In genomic region chr1:185929000-185929399, GRCm38 (mm10) we compare ENCODE assay signal across 27 mouse cellular contexts.
"Had no signal": no experiment of that assay in that cellular context is flagged by ENCODE, and none has a peak within 500 bp of the region (broad histone marks: within the 10 kb centered on the region; RNA-seq: fewer than 3 reads in every experiment).

No protein-coding gene starts in this region.

- H3K27ac ChIP-seq: gastrocnemius, adult 2 months; heart, adult 2 months; heart, embryonic 15.5 days; hindbrain, embryonic 10.5 days; hindbrain, embryonic 12.5 days; hindbrain, embryonic 15.5 days; intestine, embryonic 15.5 days; kidney, embryonic 15.5 days; kidney, postnatal 0 days; limb, embryonic 13.5 days; limb, embryonic 15.5 days; liver, embryonic 12.5 days; liver, embryonic 14.5 days had no signal

- H3K36me3 ChIP-seq: heart, embryonic 13.5 days; heart, embryonic 15.5 days; hindbrain, embryonic 10.5 days; hindbrain, embryonic 12.5 days; hindbrain, embryonic 15.5 days; intestine, embryonic 15.5 days; kidney, embryonic 15.5 days; limb, embryonic 13.5 days; limb, embryonic 15.5 days; liver, embryonic 12.5 days had no signal

- DNase-seq: gastrocnemius, adult 2 months; gastrocnemius, postnatal 10 days; gastrocnemius, postnatal 25 days; heart, adult 2 months; heart, postnatal 4 days; kidney, adult 11 months; kidney, adult 2 months; kidney, adult 9 months; kidney, postnatal 14 days; kidney, postnatal 36 days; layer of hippocampus, adult 9-11 months; layer of hippocampus, postnatal 36 days; left cerebral cortex, postnatal 4 days had no signal

- H3K9ac ChIP-seq: heart, embryonic 13.5 days; heart, embryonic 15.5 days; hindbrain, embryonic 12.5 days; hindbrain, embryonic 15.5 days; intestine, embryonic 15.5 days; kidney, embryonic 15.5 days; limb, embryonic 13.5 days; limb, embryonic 15.5 days; liver, embryonic 12.5 days; liver, embryonic 14.5 days had no signal

- H3K4me2 ChIP-seq: heart, embryonic 11.5 days; heart, embryonic 13.5 days; heart, embryonic 15.5 days; hindbrain, embryonic 12.5 days; hindbrain, embryonic 15.5 days; intestine, embryonic 15.5 days; kidney, embryonic 15.5 days; limb, embryonic 13.5 days; limb, embryonic 15.5 days; liver, embryonic 12.5 days had no signal

- H3K4me1 ChIP-seq: heart, embryonic 15.5 days; hindbrain, embryonic 10.5 days; hindbrain, embryonic 12.5 days; hindbrain, embryonic 15.5 days; intestine, embryonic 15.5 days; kidney, embryonic 15.5 days; liver, embryonic 12.5 days had no signal

- H3K9me3 ChIP-seq: heart, embryonic 15.5 days; hindbrain, embryonic 12.5 days; hindbrain, embryonic 15.5 days; intestine, embryonic 15.5 days; kidney, embryonic 15.5 days; limb, embryonic 15.5 days had no signal

- ATAC-seq: inflammation-experienced regulatory T-cells, adult 6 months; intestine, embryonic 15.5 days; liver, embryonic 12.5 days had no signal

- H3K4me3 ChIP-seq: gastrocnemius, adult 2 months; heart, adult 2 months; heart, embryonic 13.5 days; heart, embryonic 15.5 days; hindbrain, embryonic 10.5 days; hindbrain, embryonic 12.5 days; hindbrain, embryonic 15.5 days; intestine, embryonic 15.5 days; kidney, embryonic 15.5 days; limb, embryonic 13.5 days; limb, embryonic 15.5 days; liver, embryonic 12.5 days had no signal

- H3K27me3 ChIP-seq: heart, embryonic 13.5 days; heart, embryonic 15.5 days; hindbrain, embryonic 12.5 days; hindbrain, embryonic 15.5 days; intestine, embryonic 15.5 days; kidney, embryonic 15.5 days; limb, embryonic 15.5 days; liver, embryonic 12.5 days had no signal
